Comparison of ENCODE assay signal across 24 mouse cellular contexts in the genomic region with DNA sequence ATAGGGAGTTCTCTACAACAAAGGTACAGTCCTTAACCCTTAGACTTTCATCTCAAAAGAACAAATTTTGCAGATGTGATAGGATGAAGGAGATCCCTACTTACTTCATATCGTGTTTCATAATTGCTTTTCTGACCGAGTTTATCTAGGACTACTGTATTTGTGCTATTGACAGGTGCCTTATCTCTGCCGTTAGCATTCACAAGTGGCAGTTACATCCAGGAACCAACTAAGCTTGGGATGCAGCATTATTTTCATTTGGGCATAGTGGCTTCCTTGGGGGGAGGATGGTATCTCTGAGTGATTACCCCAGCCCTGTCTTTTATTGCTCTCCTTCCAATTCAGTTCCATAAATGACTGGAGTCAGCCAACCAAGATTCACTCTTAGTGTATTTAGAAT. TPM values are rescaled to one million over a fixed set of nuclear protein-coding genes. Genes with fewer than 3 reads are reported as not detected.
DNase-seq lines count a peak whose midpoint lies in the region; ATAC-seq and TF ChIP-seq lines count a peak whose summit lies in the region.
"Had no signal": no experiment of that assay in that cellular context is flagged by ENCODE, and none has a peak within 500 bp of the region (broad histone marks: within the 10 kb centered on the region; RNA-seq: fewer than 3 reads in every experiment).

No protein-coding gene starts in this region.

- H3K27me3 ChIP-seq in G1E (ENCODE audit: insufficient read depth, low read length) (no peaks in the 10 kb centered on the region), MEL (ENCODE audit: control insufficient read depth in 1 of 2, insufficient read depth in 2 of 2, low read length in 2 of 2) (no peaks in the 10 kb centered on the region)
- H3K27me3 ChIP-seq in liver, embryonic 12.5 days (replicated peaks): no peaks in the 10 kb centered on the region
- H3K27me3 ChIP-seq in liver, embryonic 16.5 days (ENCODE audit: control insufficient read depth, insufficient read depth, low read depth, low read length): no peaks in the 10 kb centered on the region
- no peaks in the 10 kb centered on the region for H3K27me3 ChIP-seq in intestine, embryonic 16.5 days (replicated peaks; ENCODE audit: control insufficient read depth, insufficient read depth, low read length)
- H3K27me3 ChIP-seq in intestine, embryonic 15.5 days (replicated peaks): no peaks in the 10 kb centered on the region
- H3K27me3 ChIP-seq: embryonic facial prominence, embryonic 13.5 days; heart, embryonic 15.5 days had no signal

- no peak for TF ChIP-seq CTCF in G1E (IDR thresholded peaks at IDR 0.05; ENCODE audit: low read depth, low read length)
- no peak for TF ChIP-seq CTCF in MEL (IDR thresholded peaks at IDR 0.05 in 2 of 3, conservative IDR thresholded peaks at IDR 0.05 in 1 of 3; ENCODE audit: control insufficient read depth in 1 of 3, insufficient read depth in 1 of 3, low read depth in 2 of 3, low read length in 3 of 3, poor library complexity in 1 of 3, severe bottlenecking in 1 of 3)

- DNase-seq in G1E (ENCODE audit: low spot score): no peak
- peak; percentile 86 for DNase-seq in MEL (ENCODE audit: low read depth, low spot score)
- no peak for DNase-seq in embryo, embryonic 11 days
- DNase-seq in layer of hippocampus, adult 11-12 months (ENCODE audit: low spot score): no peak
- DNase-seq: adrenal gland, adult 2 months; adrenal gland, postnatal 36 days; cerebellum, adult 8-10 months; cerebellum, postnatal 14 days; gastrocnemius, adult 2 months; gastrocnemius, postnatal 25 days; heart, postnatal 14 days had no signal

- peaks cover 76% of the 10 kb centered on the region for H3K4me1 ChIP-seq in G1E (ENCODE audit: insufficient read depth, low read depth, low read length)
- H3K4me1 ChIP-seq in MEL (ENCODE audit: control insufficient read depth in 1 of 2, insufficient read depth in 2 of 2, low read length in 2 of 2): peaks cover 40 to 52% of the 10 kb centered on the region in 2 experiments
- H3K4me1 ChIP-seq in liver, embryonic 12.5 days: peaks cover 64% of the 10 kb centered on the region
- peaks cover 23% of the 10 kb centered on the region for H3K4me1 ChIP-seq in liver, embryonic 16.5 days (ENCODE audit: control insufficient read depth, low read depth, low read length)
- H3K4me1 ChIP-seq in intestine, embryonic 16.5 days (ENCODE audit: control insufficient read depth, insufficient read depth, low read length): no peaks in the 10 kb centered on the region
- H3K4me1 ChIP-seq in intestine, embryonic 15.5 days (replicated peaks): no peaks in the 10 kb centered on the region
- H3K4me1 ChIP-seq: embryonic facial prominence, embryonic 13.5 days; forebrain, embryonic 10.5 days; heart, embryonic 15.5 days; hindbrain, embryonic 10.5 days had no signal

- peak; percentile 98 for TF ChIP-seq EP300 in MEL (IDR thresholded peaks at IDR 0.05; ENCODE audit: low read depth in 1 of 2, low read length in 2 of 2)

- peak overlapping the region; percentile 47 for H3K9ac ChIP-seq in MEL (ENCODE audit: control insufficient read depth, low read depth, low read length, poor library complexity, severe bottlenecking)
- H3K9ac ChIP-seq in liver, embryonic 12.5 days: no peak overlapping the region
- H3K9ac ChIP-seq in liver, embryonic 16.5 days (ENCODE audit: low read depth, low read length): 0 out of 2 replicates have a peak overlapping the region, but pooled peaks have one; percentile 9
- no peak overlapping the region for H3K9ac ChIP-seq in intestine, embryonic 16.5 days (ENCODE audit: low read depth, low read length)
- no peak overlapping the region for H3K9ac ChIP-seq in intestine, embryonic 15.5 days
- H3K9ac ChIP-seq: embryonic facial prominence, embryonic 13.5 days; heart, embryonic 15.5 days; hindbrain, embryonic 14.5 days had no signal

- peak overlapping the region; percentile 38 for H3K4me2 ChIP-seq in liver, embryonic 12.5 days
- peak overlapping the region; percentile 36 for H3K4me2 ChIP-seq in liver, embryonic 16.5 days (ENCODE audit: low read depth, low read length)
- H3K4me2 ChIP-seq in intestine, embryonic 16.5 days (ENCODE audit: low read depth, low read length): no peak overlapping the region
- H3K4me2 ChIP-seq in intestine, embryonic 15.5 days (replicated peaks): no peak overlapping the region
- H3K4me2 ChIP-seq: embryonic facial prominence, embryonic 13.5 days; heart, embryonic 11.5 days; heart, embryonic 15.5 days; hindbrain, embryonic 14.5 days had no signal

- peaks cover 36% of the 10 kb centered on the region for H3K79me2 ChIP-seq in MEL (ENCODE audit: control insufficient read depth, insufficient read depth, low read length, poor library complexity)

- ATAC-seq in G1E (ENCODE audit: extremely low read depth, insufficient number of reproducible peaks, low FRiP score, poor library complexity, severe bottlenecking): peak; percentile 79
- peak; percentile 71 for ATAC-seq in liver, embryonic 12.5 days
- ATAC-seq in liver, embryonic 16.5 days (ENCODE audit: low read depth): peak; percentile 74
- no peak for ATAC-seq in intestine, embryonic 16.5 days
- ATAC-seq in intestine, embryonic 15.5 days: no peak
- ATAC-seq: activated CD4-positive, CD25-positive, alpha-beta regulatory T cell, adult 4 months; forebrain, embryonic 14.5 days; Patski had no signal

- 21% methylated on average over 3 of the region's 3 CpGs for WGBS in liver, embryonic 12.5 days (ENCODE audit: insufficient replicate concordance)
- 18% methylated on average over 3 of the region's 3 CpGs for WGBS in liver, embryonic 16.5 days (ENCODE audit: insufficient replicate concordance)
- WGBS in intestine, embryonic 16.5 days: 74% methylated on average over 3 of the region's 3 CpGs
- 74% methylated on average over 3 of the region's 3 CpGs for WGBS in intestine, embryonic 15.5 days

- H3K4me3 ChIP-seq in G1E (ENCODE audit: low read depth, low read length) (peak overlapping the region; percentile 7; the same call in 1 of the 2 replicates), MEL (ENCODE audit: control insufficient read depth in 1 of 2, insufficient read depth in 1 of 2, low read depth in 2 of 2, low read length in 2 of 2) (peak overlapping the region in 1 of 2 experiments; percentile 13; a peak in 2 of 4 replicates)
- no peak overlapping the region for H3K4me3 ChIP-seq in liver, embryonic 12.5 days
- no peak overlapping the region for H3K4me3 ChIP-seq in liver, embryonic 16.5 days (ENCODE audit: low read depth, low read length)
- H3K4me3 ChIP-seq in intestine, embryonic 16.5 days (ENCODE audit: low read length): no peak overlapping the region
- no peak overlapping the region for H3K4me3 ChIP-seq in intestine, embryonic 15.5 days (replicated peaks)
- H3K4me3 ChIP-seq: embryonic facial prominence, embryonic 13.5 days; forebrain, embryonic 10.5 days; gastrocnemius, adult 2 months; heart, embryonic 15.5 days; hindbrain, embryonic 10.5 days had no signal

- H3K36me3 ChIP-seq in G1E (replicated peaks) (peaks cover 55% of the 10 kb centered on the region), MEL (ENCODE audit: control insufficient read depth in 1 of 2, insufficient read depth in 2 of 2, low read length in 2 of 2) (peaks cover 2 to 80% of the 10 kb centered on the region in 2 experiments; a peak in 3 of 4 replicates)
- 0 out of 2 replicates have a peak, but pooled peaks cover 5% of the 10 kb centered on the region for H3K36me3 ChIP-seq in liver, embryonic 12.5 days
- H3K36me3 ChIP-seq in liver, embryonic 16.5 days (ENCODE audit: control insufficient read depth, insufficient read depth): no peaks in the 10 kb centered on the region
- H3K36me3 ChIP-seq in intestine, embryonic 16.5 days (ENCODE audit: control insufficient read depth, insufficient read depth, low read length): no peaks in the 10 kb centered on the region
- H3K36me3 ChIP-seq in intestine, embryonic 15.5 days: no peaks in the 10 kb centered on the region
- H3K36me3 ChIP-seq: embryonic facial prominence, embryonic 13.5 days; forebrain, embryonic 10.5 days; heart, embryonic 15.5 days; hindbrain, embryonic 10.5 days had no signal

- peak overlapping the region; percentile 100 for H3K27ac ChIP-seq in MEL (ENCODE audit: control insufficient read depth, low read depth, low read length)
- H3K27ac ChIP-seq in liver, embryonic 12.5 days: peak overlapping the region; percentile 69
- peak overlapping the region; percentile 81 for H3K27ac ChIP-seq in liver, embryonic 16.5 days (ENCODE audit: low read length)
- no peak overlapping the region for H3K27ac ChIP-seq in intestine, embryonic 16.5 days (ENCODE audit: low read length)
- no peak overlapping the region for H3K27ac ChIP-seq in intestine, embryonic 15.5 days
- H3K27ac ChIP-seq: embryonic facial prominence, embryonic 13.5 days; forebrain, embryonic 10.5 days; gastrocnemius, adult 2 months; heart, embryonic 15.5 days; hindbrain, embryonic 10.5 days; hindbrain, embryonic 14.5 days had no signal

- H3K9me3 ChIP-seq in G1E (replicated peaks): no peaks in the 10 kb centered on the region
- H3K9me3 ChIP-seq in MEL (replicated peaks; ENCODE audit: insufficient read depth, low read length): no peaks in the 10 kb centered on the region
- no peaks in the 10 kb centered on the region for H3K9me3 ChIP-seq in liver, embryonic 12.5 days (replicated peaks)
- H3K9me3 ChIP-seq in liver, embryonic 16.5 days (replicated peaks; ENCODE audit: control insufficient read depth, low read length): no peaks in the 10 kb centered on the region
- no peaks in the 10 kb centered on the region for H3K9me3 ChIP-seq in intestine, embryonic 16.5 days (ENCODE audit: control insufficient read depth, low read length)
- no peaks in the 10 kb centered on the region for H3K9me3 ChIP-seq in intestine, embryonic 15.5 days
- H3K9me3 ChIP-seq: embryonic facial prominence, embryonic 13.5 days; forebrain, embryonic 10.5 days; heart, embryonic 15.5 days; hindbrain, embryonic 10.5 days had no signal

- TF ChIP-seq POLR2A in MEL (IDR thresholded peaks at IDR 0.05; ENCODE audit: control insufficient read depth in 1 of 2, insufficient read depth in 1 of 2, low read depth in 1 of 2, low read length in 2 of 2, poor library complexity in 1 of 2): no peak

- no peak for TF ChIP-seq RAD21 in MEL (IDR thresholded peaks at IDR 0.05; ENCODE audit: low read depth, low read length)

TF ChIP-seq in MEL, 35 proteins besides CTCF, POLR2A, EP300 and RAD21 (continues in another document):
- peak; percentile 89 for TF ChIP-seq TAL1 (IDR thresholded peaks at IDR 0.05; ENCODE audit: low read length)
- peak; percentile 96 for TF ChIP-seq TCF12 (IDR thresholded peaks at IDR 0.05; ENCODE audit: low read depth, low read length)

RNA-seq across cellular contexts. Expression of gene Apbb1ip, which starts 8.2 kb away (rescaled TPM):
- total RNA-seq in G1E (2014; fragmentation: Nextera tagmentation): 87.0 and 108 TPM in 2 replicates
- total RNA-seq in G1E (2017): 11.4 and 13.6 TPM in 2 replicates
- 78.2 and 83.9 TPM in 2 replicates for polyA plus RNA-seq in G1E (2012)
- total RNA-seq in MEL (2012; rRNA removed): 7.4 and 10.8 TPM in 2 replicates
- polyA plus RNA-seq in MEL (2012; ENCODE audit: insufficient read depth in 1 of 2, insufficient read length in 2 of 2, low read depth in 1 of 2, low replicate concordance in 2 of 2, missing spikeins in 1 of 2): 10 to 100 TPM in 1 of 2 experiments, not detected in 1; 60.7 TPM
- polyA plus RNA-seq in liver, embryonic 12.5 days (2016; fragmentation: Nextera tagmentation; extraction: Ambion mirVana): 9.0 and 10.1 TPM in 2 replicates
- polyA plus RNA-seq in liver, embryonic 16.5 days (2015; fragmentation: Nextera tagmentation; extraction: Ambion mirVana): 8.5 and 9.4 TPM in 2 replicates
- polyA plus RNA-seq in intestine, embryonic 16.5 days (2015; fragmentation: Nextera tagmentation; extraction: Ambion mirVana): 1.3 and 1.5 TPM in 2 replicates
- 1.9 TPM in 2 replicates for polyA plus RNA-seq in intestine, embryonic 15.5 days (2015; fragmentation: Nextera tagmentation; extraction: Ambion mirVana)
- polyA plus RNA-seq: Patski had no signal

Comparison
In these comparisons a context has a peak if more than half of its experiments do, and no peak if none do; other contexts are left out.
1. H3K9ac ChIP-seq: peak in MEL (single experiment) and liver, embryonic 16.5 days (single experiment); none in liver, embryonic 12.5 days (single experiment), intestine, embryonic 16.5 days (single experiment) and intestine, embryonic 15.5 days (single experiment).
2. ATAC-seq: peak in G1E (single experiment), liver, embryonic 12.5 days (single experiment) and liver, embryonic 16.5 days (single experiment); none in intestine, embryonic 16.5 days (single experiment) and intestine, embryonic 15.5 days (single experiment).
3. H3K27ac ChIP-seq: peak in MEL (single experiment), liver, embryonic 12.5 days (single experiment) and liver, embryonic 16.5 days (single experiment); none in intestine, embryonic 16.5 days (single experiment) and intestine, embryonic 15.5 days (single experiment).
4. H3K4me2 ChIP-seq: peak in liver, embryonic 12.5 days (single experiment) and liver, embryonic 16.5 days (single experiment); none in intestine, embryonic 16.5 days (single experiment) and intestine, embryonic 15.5 days (single experiment).